Mouse (Mus musculus) WW6 (cell line): ENCODE data around the gene Sord.
"Not testable (repeated sequence)": the region's sequence is repeated elsewhere in the genome, so short reads cannot be mapped to it uniquely, and the experiment has no call there.

Source experiments
- DNase-seq: peaks from one replicate; pipeline ENCODE4 v3.0.0-alpha.2; 2013; ENCODE audit warnings: low read depth, low spot score

The Sord gene

DNA sequence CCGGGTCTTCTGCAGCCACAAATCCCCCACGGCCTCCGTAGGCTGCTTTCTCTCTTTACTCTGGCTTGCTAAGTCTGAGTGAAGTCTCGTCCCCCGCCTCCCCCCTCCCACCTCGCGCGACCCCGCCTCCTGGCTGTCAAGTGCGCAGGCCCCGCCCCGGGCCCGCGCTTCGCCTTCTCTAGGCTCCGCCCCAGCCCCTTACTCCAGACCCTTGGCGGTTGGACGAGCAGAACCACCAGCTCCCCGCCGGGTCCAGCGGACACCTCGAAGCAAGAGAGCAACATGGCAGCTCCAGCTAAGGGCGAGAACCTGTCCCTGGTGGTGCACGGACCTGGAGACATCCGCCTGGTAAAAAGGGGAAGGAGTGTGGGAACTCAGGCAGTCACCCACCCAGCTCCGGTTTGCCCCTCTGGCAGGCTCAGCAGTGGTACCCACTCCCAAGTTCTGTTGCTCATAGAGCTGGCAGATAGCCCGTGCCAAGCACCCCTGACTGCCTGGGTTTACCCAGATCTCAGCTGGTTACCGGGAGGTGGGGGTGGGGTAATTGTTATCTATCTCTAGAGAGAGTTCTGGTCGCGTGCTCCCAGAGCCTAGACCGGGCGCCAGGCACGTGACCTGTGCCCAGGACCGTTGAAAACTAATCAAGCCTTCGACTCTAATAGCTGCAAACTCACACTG, at the start of gene Sord:
Sord (plus strand) TSS at position 139 of the 678 bp plus-strand sequence.
- peak; percentile 70 for DNase-seq

DNA sequence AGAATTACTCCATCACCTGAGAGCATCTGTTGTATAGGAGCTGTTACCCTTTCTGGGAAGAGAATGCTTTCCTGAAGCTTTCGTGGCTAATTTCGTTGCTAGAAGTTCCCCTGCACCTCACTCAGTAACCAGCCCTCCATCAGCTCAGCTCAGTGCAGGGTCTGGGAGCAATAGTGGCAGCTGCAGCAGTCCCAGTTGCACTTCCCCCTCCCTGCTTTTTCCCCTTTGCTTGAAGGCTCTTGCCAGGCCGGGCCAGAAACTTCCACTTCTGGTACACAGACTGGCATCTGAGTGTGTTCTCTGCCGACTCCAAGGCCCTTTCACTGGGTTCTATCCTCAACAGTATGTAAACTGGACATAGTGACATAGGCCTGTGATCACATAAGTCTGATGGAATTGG, 49.5 kb upstream of the Sord start:
- no peak for DNase-seq

DNA sequence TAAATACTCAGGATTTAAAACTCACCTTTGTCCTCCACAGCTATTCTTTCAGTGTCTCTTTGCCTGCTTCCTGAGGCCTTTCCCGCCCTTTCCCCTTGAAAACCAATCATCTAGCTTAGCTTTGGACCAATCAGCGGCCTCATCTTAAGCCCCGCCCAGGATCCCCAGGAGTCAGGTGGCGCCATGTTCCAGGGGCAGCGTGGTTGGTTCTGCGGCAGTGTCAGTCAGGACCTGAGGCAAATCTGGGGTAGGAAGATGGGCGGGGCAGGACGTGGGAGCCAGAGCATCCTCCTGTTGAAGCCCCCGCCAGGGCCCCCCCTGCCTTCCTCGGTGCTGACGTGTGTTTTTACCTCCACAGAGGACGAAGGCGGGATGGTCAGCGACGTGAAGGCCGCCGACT, 48.4 kb upstream of the Sord start, which contains the start of the genes Patl2 and Terb2:
Patl2 (minus strand) TSS at position 84 of the 400 bp plus-strand sequence.
Terb2 (plus strand) TSS at position 167 of the 400 bp plus-strand sequence.
- peak; percentile 36 for DNase-seq

DNA sequence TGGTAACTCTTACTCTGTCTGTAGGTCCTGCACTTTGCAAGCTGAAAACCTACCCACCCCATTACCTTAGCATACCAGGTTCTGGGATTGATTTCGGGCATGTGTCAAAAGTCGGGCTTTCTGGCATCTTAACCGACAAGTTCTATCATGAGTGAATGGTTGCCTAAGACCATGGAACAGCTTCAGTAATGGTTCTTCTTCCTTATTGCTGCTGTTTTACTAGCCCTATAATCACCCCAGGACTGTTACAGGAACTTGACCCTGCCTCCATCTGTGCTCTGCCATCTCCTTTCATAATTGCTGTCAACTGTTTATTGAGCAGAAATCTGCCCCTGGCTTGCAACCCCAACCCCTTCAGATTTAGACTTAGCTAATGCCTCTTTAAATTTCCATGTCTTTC, 47.8 kb upstream of the Sord start:
- DNase-seq = no peak

DNA sequence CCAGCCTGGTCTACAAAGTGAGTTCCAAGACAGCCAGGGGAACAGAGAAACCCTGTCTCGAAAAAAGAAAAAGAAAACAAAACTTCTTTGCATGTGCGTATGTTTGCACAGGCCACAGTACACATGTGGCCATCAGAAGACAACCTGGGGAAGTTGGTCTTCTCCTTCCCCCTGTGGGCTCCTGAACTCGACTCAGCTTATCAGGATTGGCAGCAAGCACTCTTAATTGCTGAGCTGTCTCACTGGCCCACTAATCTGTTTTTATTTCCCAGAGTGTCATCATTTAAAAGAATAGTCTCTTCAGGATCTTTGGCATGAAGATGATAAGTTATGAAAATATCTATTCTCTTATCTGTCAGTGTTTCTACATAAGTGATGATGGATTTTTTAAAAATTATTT, 42.7 kb upstream of the Sord start:
- DNase-seq = no peak

DNA sequence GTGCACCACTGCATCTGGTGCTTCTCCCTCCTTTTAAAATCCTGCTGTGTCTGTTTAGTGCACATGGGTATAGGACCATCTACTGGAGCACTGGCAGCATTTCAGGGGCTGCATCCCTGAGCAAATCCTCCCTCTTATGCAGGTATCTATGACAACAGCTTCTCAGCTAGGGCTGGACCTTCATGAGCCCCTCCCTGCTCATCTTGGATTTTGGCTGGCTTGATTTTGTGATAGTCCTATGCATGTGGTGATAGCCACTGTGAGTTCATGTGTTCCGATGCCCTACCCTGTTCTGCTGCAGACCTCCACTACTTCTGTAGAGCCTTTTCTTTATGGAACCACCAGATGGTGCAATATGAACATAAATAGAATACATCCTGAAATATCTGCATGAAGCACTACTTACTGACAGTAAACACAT, 40.0 kb upstream of the Sord start:
- DNase-seq = no peak

DNA sequence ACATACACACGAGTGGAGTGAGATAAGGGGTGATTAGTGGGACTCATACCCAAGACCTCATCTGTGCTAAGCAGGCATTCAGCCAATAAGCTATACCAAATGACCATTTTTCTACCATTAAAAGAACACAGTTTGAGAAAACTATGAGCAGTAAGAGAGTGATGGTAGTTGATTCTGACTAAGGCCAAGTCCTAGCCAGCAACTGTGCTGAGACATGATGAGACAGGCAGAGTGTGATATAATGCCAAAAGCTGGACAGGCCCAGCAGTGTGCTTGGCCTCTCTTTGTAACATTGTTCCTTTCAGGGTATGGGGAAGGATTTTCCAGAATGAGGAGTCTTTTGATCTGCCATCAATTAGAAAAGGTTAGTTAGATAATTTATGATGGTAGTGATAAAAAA, 33.0 kb upstream of the Sord start:
- no peak for DNase-seq

DNA sequence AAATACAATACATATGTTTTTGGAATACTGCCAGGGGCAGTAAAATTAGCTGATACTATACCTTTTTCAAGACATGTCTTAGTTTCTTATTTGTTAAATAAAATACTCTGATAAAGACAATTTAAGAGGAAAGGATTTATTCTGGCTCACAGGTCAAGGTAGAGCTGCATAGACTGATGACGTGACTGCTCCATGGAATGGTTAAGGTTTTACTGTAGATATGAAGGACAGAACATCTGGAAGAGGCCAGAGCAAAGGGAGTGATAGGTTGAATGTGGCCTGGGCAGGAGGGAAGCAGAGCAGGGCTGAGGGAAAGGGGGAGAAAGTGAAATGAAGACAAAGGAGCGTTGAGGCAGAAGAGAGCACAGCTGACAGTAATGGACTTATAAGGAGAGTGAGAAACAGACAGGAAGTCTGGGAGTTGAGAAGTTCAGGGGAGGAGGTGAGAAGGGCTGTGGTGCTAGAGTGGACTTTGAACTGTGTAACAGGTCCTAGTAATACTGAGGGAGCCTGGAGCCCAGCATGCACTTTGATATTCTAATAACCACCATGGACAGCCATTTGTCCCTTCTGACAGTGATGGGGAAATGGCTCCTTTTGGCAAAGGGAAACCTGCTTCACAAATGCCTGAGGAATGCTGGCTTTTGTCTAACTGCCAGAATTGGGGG, 28.0 kb upstream of the Sord start:
- DNase-seq = no peak

DNA sequence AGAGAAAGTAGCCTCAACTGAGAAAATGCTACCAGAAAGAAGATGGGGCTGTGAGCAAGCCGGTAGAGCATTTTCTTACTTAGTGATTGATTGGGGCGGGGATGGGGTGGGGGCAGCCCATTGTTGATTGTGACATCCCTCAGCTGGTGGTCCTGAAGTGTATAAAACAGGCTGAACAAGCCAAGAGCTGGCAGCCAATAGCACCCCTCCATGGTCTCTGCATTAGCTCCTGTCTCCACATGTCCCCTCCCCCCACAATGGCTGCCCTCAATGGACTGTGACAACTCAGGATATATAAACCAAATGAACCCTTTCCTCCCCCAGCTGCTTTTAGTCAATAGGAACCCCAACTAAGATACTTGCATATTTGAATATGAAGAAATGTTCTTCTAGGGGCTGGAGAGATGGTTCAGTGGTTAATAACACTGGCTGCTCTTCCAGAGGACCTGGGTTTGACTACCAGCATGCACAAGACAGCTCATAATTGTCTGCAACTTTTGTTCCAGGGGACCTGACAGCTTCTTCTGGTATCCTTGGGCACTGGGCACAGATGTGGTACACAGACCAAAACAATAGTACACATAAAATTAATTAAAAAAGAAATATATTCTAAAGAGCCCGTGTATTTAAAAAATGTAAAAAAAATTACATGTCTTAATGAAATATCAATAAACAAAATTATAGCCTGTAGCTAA, 23.9 kb upstream of the Sord start:
- no peak for DNase-seq

DNA sequence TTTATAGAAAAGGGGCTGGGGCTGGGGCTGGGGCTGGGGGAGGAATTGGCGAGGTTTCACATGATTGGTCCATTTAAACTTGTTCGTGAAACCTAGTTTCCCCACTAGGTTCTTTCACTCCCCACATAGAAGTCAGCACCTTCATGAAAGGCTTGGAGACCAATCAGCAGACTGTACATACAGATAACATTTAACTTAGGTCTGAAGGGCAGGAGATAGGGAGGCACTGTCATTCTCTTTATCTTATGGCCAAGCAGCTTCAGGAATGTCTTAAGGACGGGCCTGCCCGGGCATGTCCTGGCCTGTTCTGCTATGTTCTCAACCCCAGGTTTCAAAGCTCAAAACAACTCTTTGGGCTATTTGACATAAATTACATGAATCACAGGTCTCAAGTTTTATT, 17.5 kb upstream of the Sord start:
- not testable (repeated sequence) for DNase-seq

DNA sequence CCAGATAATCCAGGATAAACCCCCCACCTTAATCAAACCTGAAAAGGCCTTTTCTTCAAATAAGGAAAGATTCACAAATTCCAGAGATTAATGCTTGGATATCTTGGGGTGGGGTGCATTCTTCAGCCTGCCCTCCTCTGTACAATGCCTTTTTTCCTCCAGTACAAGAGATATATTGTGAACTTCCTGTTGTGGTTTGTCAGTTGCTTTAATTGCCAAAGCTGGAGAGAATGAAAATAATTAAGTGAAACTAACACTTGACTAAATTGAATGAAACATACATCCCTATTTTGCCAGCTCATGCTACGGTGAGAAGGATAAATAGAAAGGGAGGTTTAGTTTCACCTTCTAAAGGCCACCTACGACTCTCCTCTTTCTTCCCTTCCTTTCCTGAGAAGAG, 16.3 kb upstream of the Sord start:
- no peak for DNase-seq

DNA sequence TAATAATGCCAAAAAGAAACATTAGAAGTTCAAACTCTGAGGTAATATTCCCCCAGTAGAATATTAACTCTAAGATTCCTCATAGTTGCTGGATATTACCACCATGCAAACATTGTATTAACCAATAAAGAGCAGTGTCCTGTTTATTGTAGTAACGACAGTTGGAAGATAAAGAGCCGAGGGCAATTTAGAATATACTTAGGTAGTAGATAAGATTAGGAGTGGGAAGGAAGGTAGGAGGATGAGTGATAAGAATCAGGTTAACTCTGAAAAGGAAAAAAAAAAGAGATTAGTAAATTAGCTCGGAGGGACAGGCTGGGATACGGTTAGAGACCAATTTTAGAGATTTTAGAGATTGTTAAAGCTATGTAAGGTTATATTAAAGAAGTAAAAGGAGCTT, 13.2 kb upstream of the Sord start:
- DNase-seq = no peak

DNA sequence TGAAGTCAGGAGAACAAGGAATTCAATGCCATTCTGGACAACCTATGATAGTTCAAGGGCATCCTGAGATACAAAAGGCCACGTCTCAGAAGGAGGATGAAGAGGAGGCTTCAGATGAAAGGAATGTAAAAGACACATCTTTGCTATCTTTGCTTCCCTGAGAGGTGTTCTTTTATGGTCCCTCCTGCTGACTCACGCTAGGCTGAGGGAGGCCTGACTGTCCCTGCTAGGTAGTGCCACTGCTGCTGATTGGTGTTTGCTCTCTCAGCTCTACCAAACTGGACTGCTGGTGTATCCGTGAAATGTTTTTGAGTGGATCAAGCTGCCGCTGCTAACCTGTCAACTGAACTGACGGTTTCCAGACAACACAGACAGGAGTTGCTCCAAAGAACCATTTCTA, 12.8 kb upstream of the Sord start:
- no peak for DNase-seq

DNA sequence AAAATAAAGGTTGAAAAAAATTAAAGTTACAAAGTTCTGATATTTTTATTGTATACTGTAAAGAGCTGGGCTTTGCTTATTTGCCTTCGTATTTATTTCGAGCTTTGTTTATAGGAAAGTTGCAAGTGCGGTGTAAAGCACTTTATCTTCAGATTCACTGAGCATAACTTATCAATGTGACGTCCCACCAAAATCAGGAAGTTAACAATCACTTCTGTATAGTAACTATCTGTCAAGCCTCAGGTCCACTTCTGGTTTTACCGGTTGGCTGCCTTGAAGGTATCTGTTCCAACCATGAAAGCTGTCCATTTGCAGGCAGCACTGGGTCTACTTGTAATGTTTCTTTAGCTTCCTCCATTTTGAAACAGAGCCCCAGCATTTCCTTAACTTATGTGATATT, 12.3 kb upstream of the Sord start:
- no peak for DNase-seq

DNA sequence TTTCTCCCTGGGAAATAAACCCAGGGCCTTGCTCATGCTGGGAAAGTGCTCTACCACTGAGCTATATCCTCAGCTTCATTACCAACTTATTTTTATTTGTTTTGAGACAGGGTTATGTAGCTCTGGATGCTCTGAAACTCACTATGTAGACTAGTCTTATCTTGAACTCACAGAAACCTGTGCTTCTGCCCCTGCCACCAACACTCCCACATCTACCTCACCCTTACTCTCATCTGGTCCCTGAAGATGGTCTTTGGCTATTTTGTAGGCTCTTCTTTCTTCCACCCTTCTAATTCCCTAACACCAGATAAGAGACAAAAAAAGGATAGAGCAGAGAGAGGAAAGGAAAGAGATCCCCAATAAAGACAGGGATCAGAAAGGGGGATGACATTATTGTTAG, 10.9 kb upstream of the Sord start:
- DNase-seq = no peak

DNA sequence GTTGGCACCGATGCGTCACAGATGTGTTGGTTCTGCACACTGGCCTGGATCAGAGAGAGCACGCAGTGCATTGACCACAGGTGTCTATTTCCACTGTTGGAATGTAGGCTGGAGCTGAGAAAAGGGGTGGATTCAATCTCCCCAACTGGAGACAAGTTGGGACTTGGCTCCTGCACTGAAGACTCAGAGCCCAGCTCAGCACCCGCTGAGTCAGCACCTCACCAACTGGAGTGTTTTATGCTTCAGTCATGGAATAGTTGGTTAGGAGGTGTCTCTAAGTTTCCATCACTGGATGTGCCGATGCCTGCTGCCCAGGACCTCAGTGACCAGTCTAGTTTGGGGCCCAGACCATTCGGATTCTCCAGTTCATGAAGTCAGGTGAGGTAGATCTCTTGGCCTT, 4.2 kb upstream of the Sord start:
- no peak for DNase-seq

DNA sequence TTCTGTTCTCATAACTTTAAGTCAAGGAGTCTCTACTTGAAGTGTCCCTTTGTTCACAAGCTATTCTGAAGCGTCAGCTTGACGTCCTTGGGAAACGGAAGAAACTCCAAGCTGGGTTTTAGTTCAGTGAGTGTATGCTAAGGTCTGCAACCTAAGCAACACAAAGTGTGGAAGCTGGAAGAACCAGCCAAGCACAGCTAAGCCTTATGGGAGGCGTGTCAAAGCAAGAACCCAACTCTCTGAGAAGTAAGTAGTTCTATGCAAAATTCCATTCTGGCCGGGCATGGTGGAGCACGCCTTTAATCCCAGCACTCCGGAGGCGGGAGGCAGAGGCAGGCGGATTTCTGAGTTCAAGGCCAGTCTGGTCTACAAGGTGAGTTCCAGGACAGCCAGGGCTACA, 2.9 kb upstream of the Sord start:
- DNase-seq = no peak

DNA sequence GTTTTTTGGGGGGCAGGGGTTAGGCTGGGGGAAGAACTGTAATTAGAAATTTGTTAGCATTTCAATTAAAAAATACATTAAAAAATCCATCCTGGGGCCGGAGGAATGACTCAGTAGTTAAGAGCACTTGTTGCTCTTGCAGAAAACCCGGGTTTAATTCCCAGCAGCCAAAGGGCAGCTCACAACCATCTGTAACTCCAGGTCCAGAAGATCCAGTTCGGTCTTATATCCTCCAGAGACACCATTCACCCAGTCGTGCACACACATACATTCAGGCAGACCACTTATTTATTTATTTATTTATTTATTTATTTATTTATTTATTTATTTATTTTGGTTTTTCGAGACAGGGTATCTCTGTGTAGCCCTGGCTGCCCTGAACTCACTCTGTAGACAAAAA, 1.2 kb upstream of the Sord start:
- DNase-seq = no peak

DNA sequence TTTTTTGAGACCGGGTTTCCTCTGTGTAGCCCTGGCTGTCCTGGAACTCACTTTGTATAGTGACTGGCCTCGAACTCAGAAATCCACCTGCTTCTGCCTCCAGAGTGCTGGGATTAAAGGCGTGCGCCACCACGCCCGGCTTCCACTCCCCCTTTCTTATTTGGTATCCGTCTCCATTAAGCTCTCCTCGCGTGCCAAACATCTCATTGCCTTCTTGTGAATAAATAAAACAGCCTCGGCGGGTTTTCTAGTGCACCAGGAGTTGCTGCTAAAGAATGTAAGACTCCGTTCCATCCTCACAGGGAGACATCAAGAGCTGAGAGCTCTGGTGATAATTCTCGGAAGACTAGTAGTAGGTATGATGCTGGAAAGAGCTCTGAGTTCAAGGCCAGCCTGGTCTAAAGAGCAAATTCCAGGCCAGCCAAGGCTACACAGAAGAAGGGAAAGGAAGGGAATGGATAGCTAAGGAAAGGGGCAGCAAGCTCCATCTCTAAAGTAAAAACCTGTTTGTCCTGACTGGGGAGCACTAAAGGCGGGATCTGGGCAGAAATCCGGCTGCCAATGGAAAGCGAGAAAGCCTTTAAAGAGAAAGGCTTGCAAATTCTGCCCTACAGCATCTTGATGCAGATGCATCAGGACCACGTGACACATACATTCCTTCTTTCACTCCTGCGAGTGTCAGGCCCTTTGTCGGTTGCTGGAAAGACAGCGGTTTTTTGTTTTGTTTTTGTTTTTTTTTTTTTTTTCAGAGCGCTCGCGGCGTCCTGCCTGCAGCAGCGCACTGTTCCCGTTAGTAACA, 591 bp upstream of the Sord start:
- no peak for DNase-seq

DNA sequence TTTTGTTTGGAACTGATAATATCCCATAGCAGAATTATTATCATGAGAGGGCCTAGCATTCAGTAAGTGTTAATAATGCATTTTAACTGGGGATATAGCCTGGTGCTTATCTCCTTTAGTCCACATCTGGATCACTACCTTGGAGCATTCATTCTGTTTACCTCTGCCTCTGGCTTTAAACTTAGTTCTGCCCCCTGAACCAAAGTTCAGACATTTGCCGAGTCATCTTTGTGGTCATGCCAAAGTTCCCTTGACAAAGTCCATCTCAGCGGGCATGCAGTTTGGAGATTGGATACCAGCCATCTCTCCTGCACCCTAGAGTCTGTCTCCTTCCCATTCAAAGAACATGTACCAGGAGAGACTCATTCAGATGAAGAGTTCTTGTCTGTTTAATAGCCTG, 876 bp downstream of the Sord start:
- no peak for DNase-seq

DNA sequence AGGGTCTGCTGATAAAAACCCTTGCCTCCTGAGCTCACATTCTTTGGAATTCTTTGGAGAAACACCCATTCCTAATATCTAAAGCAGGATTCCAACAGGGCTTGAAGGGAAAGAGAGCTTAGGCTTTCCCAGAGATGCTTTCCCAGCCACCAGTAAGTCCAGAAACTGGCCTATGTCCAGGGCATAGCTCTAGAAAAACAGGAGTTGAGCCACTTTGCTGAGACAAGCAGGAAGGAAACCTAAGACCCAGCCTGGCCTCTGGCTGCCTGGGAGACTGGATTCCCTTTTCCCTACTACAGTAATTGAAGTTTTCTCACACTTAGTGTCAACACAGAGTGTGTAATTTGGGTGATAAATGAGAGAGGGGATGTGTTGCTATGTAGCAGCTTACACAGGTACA, 1.8 kb downstream of the Sord start:
- DNase-seq = no peak

DNA sequence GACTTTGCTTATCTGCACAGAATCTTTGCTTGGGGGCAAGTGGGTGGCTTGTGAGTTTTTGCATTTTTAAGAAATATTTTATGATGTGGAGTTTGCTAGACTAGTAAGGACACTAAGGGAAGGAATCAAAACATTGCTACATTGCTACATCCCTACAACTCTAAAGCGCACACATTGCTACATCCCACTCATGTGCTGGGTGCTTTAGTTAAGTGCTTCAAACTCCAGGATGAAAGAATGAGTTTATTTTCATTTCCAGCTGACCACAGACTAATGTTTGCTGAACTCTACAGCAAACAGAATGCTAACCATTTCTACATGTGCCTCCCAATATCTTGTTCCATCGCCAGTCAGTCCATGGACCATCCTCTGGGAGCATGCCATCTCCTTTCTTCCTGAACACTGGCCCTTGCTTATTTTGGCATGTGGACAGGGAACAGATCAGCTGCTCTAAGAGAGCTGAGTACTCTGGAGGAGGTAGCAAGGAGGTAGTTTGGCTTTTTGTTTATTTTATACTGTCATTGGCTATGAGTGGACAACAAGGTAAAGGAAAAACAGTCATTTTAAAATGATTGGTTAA, 3.4 kb downstream of the Sord start:
- no peak for DNase-seq
